Mouse (Mus musculus): ENCODE data around the gene Gm49333. TPM values are rescaled to one million over a fixed set of nuclear protein-coding genes. Genes with fewer than 3 reads are reported as not detected.
A peak's percentile ranks its signal among the peaks of the same experiment; 100 is the strongest.

Gene Gm49333
- 0.15 TPM in 1 of 2 replicates, not detected in the other for polyA plus RNA-seq (2015; fragmentation: Nextera tagmentation; extraction: Ambion mirVana)

DNA sequence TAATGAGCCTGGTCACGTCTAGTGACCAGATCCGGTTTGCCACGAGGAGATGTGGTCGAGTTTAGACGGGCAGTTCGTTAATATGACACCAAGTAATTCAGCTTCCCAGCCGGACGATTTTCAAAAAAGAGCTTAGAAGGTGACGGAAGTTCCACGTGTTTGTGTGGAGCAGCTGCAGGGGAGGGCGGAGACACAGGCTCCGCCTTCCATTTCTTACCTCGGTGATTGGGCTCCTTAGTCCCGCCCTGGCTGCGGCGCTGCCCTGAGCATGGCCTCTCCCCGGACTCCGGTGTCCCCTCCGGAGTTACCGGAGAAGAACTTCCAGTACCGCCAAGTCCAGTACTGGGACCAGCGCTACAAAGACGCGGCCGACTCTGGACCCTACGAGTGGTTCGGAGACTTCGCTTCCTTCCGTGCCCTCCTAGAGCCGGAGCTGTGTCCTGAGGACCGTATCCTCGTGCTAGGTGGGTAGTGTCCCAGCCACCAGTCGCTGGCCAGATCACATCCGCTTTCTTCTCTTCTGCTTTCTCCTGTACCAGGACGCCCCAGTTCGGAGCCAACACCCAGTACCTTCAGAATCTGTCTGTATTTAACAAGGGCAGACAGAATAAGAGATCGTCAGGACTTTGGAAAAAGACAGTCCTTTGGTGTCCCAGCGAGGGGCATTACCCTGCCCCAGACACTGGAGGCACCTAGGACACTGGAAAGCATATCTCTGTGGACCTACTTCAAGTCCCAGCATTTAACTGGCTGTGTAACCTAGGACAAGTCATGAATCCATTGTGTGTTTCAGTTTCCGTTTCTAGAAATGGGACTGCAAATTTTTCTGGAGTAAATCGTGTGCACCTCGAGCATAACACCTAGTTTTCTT lies at the start of gene Gm49333, which contains the start of the genes Eef1akmt4 and Alg3:
TSS of gene Gm49333 (plus strand) at position 254 of the 871 bp plus-strand sequence.
TSS of gene Eef1akmt4 (plus strand) at position 237 of the 871 bp plus-strand sequence.
TSS of gene Alg3 (minus strand) at position 379 of the 871 bp plus-strand sequence.
- H3K36me3 ChIP-seq: peaks cover 12% of the 10 kb centered on the region
- peak within 1 kb of the TSS; percentile 81 for H3K27ac ChIP-seq
- H3K27me3 ChIP-seq (replicated peaks): no peaks in the 10 kb centered on the region
- H3K4me2 ChIP-seq: peak within 1 kb of the TSS; percentile 83
- H3K4me1 ChIP-seq: 0 out of 2 replicates have a peak, but pooled peaks cover 11% of the 10 kb centered on the region
- 2% methylated on average over 41 of the region's 41 CpGs for WGBS
- no peaks in the 10 kb centered on the region for H3K9me3 ChIP-seq
- ATAC-seq (ENCODE audit: insufficient read depth, low FRiP score, low read depth): peak; percentile 97
- peak within 1 kb of the TSS; percentile 92 for H3K4me3 ChIP-seq (replicated peaks)
- H3K9ac ChIP-seq: peak within 1 kb of the TSS; percentile 74

- WGBS: 36% methylated on average over 1 of the region's 1 CpGs
- no peaks in the 10 kb centered on the region for H3K4me1 ChIP-seq
- H3K4me3 ChIP-seq (replicated peaks): no peak overlapping the region
- peaks cover 22% of the 10 kb centered on the region for H3K36me3 ChIP-seq
- no peaks in the 10 kb centered on the region for H3K27me3 ChIP-seq (replicated peaks)
- no peak for ATAC-seq (ENCODE audit: insufficient read depth, low FRiP score, low read depth)
- no peak overlapping the region for H3K9ac ChIP-seq
- no peak overlapping the region for H3K27ac ChIP-seq
- no peak overlapping the region for H3K4me2 ChIP-seq
- H3K9me3 ChIP-seq: no peaks in the 10 kb centered on the region
These were observed 46.3 kb upstream of the Gm49333 start for GRCm38 (mm10) chr16:20565075-20565474.

DNA sequence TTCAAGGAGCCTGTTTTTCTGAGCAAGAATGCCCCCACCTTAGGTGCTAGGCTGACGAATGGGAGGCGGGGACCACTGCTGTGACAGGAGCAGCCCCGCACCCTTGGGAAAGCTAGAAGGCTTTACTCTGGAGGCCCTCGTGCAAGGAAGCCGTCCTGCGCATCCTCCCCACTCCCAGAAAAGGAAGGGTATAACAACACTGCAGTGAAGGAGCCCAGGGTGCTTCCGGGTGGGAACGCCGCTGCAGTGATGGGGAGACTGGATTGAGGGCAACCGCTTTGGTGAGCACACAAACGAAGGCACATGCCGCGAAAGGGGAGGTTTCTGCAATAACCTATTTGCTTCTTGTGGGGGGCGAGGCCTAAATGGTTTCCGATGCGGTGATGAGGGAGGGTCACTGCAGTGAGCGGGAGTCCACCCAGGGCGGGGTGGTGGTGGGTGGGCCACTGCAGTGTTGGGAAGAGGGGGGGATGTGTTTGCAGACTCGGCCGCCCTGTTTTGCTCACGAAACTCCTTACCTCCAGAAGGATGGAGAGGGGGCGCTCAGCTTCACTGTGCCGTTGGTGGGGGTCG lies 22.0 kb upstream of the Gm49333 start, which contains the start of gene Vwa5b2:
TSS of gene Vwa5b2 (plus strand) at position 106 of the 573 bp plus-strand sequence.
- Histone ChIP-seq H3K4me1 (peaks cover 20% of the 10 kb centered on the region), H3K4me3 (replicated peaks) (peak within 1 kb of the TSS; percentile 46), H3K4me2 (peak within 1 kb of the TSS; percentile 86), H3K27me3 (replicated peaks) (peaks cover 47% of the 10 kb centered on the region), H3K27ac (no peak within 1 kb of the TSS), H3K36me3 (no peaks in the 10 kb centered on the region), H3K9ac (0 out of 2 replicates have a peak within 1 kb of the TSS, but pooled peaks have one; percentile 4), H3K9me3 (no peaks in the 10 kb centered on the region)
- ATAC-seq (ENCODE audit: insufficient read depth, low FRiP score, low read depth): peak; percentile 11; the same call in 1 of the 2 replicates
- WGBS: under 1% methylated on average over 24 of the region's 24 CpGs

- no peaks in the 10 kb centered on the region for H3K36me3 ChIP-seq
- peak overlapping the region; percentile 86 for H3K4me2 ChIP-seq
- peaks cover 48% of the 10 kb centered on the region for H3K27me3 ChIP-seq (replicated peaks)
- peak; percentile 77 for ATAC-seq (ENCODE audit: insufficient read depth, low FRiP score, low read depth)
- H3K9me3 ChIP-seq: no peaks in the 10 kb centered on the region
- peaks cover 20% of the 10 kb centered on the region for H3K4me1 ChIP-seq
- peak overlapping the region; percentile 46 for H3K4me3 ChIP-seq (replicated peaks)
- under 1% methylated on average over 39 of the region's 39 CpGs for WGBS
- H3K9ac ChIP-seq: no peak overlapping the region
- H3K27ac ChIP-seq: no peak overlapping the region
These were observed 21.3 kb upstream of the Gm49333 start for GRCm38 (mm10) chr16:20589939-20590679.

DNA sequence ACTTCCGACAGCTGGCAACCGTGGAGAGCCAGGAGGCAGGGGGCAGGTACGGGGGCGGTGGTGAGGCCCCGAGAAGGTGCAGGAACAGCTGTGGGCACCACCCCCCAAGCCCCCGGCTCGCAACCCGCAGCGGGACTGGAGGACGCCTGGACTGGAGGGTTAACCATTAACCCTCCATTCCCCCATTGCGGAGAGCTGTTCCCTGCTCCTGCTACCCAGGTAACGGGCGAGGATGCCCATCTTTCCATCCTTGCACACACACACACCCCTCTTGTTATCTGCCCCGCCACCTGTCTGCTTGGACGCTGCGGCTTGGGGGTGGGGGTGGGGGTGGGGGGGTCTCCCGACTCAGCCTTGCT lies 20.8 kb upstream of the Gm49333 start:
- H3K4me1 ChIP-seq: peaks cover 20% of the 10 kb centered on the region
- H3K36me3 ChIP-seq: no peaks in the 10 kb centered on the region
- ATAC-seq (ENCODE audit: insufficient read depth, low FRiP score, low read depth): peak; percentile 16; the same call in 1 of the 2 replicates
- H3K27ac ChIP-seq: no peak overlapping the region
- H3K27me3 ChIP-seq (replicated peaks): peaks cover 48% of the 10 kb centered on the region
- no peaks in the 10 kb centered on the region for H3K9me3 ChIP-seq
- no peak overlapping the region for H3K9ac ChIP-seq
- WGBS: 2% methylated on average over 17 of the region's 17 CpGs
- peak overlapping the region; percentile 86 for H3K4me2 ChIP-seq
- H3K4me3 ChIP-seq (replicated peaks): peak overlapping the region; percentile 46

DNA sequence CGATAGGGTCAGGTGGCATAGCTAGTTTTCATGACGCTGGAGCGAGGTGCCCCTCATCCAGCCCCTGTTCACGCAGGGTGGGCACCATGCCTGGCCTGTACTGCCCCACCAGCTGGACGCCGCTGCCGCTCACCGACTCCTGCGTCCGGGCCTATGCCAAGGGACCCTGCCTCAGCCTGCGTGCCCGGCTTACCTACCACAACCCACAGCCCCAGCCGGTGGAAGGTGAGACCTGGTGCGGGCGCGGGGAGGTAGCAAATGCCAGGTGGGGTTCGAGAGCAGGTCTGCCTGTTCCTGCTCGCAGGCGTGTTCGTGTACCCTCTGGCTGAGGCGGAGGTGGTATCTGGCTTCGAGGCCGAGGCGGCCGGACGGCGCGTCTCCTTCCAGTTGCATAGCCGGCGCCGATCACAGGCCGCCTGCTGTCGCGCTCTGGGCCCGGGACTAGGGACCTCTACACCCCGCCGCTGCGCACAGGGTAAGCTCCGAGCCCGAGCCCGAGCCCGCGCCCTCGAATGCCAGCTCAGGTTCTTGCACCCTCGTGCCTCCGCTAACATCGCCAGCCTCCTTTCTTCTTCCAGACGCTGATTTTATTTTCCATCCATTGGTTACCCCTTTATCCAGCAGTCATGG lies 20.2 kb upstream of the Gm49333 start:
- ATAC-seq (ENCODE audit: insufficient read depth, low FRiP score, low read depth): no peak
- no peaks in the 10 kb centered on the region for H3K9me3 ChIP-seq
- 5% methylated on average over 48 of the region's 48 CpGs for WGBS
- H3K4me2 ChIP-seq: peak overlapping the region; percentile 86
- no peaks in the 10 kb centered on the region for H3K36me3 ChIP-seq
- no peak overlapping the region for H3K27ac ChIP-seq
- peak overlapping the region; percentile 46; the same call in 1 of the 2 replicates for H3K4me3 ChIP-seq (replicated peaks)
- H3K27me3 ChIP-seq (replicated peaks): peaks cover 48% of the 10 kb centered on the region
- no peak overlapping the region for H3K9ac ChIP-seq
- peaks cover 20% of the 10 kb centered on the region for H3K4me1 ChIP-seq

- peaks cover 11% of the 10 kb centered on the region; the same call in 1 of the 2 replicates for H3K4me1 ChIP-seq
- no peak overlapping the region for H3K4me2 ChIP-seq
- H3K9me3 ChIP-seq: no peaks in the 10 kb centered on the region
- H3K4me3 ChIP-seq (replicated peaks): no peak overlapping the region
- ATAC-seq (ENCODE audit: insufficient read depth, low FRiP score, low read depth): peak; percentile 67
- H3K36me3 ChIP-seq: no peaks in the 10 kb centered on the region
- peaks cover 34% of the 10 kb centered on the region for H3K27me3 ChIP-seq (replicated peaks)
- H3K9ac ChIP-seq: no peak overlapping the region
- H3K27ac ChIP-seq: no peak overlapping the region
- whole genome bisulfite sequencing: 80% methylated on average over 7 of the region's 7 CpGs
These were observed 16.2 kb upstream of the Gm49333 start for GRCm38 (mm10) chr16:20595060-20595673.

- no peak for ATAC-seq (ENCODE audit: insufficient read depth, low FRiP score, low read depth)
- Histone ChIP-seq H3K27me3 (replicated peaks) (peaks cover 28% of the 10 kb centered on the region), H3K9ac (no peak overlapping the region), H3K4me3 (replicated peaks) (no peak overlapping the region), H3K36me3 (no peaks in the 10 kb centered on the region), H3K9me3 (no peaks in the 10 kb centered on the region), H3K4me2 (no peak overlapping the region), H3K27ac (no peak overlapping the region), H3K4me1 (0 out of 2 replicates have a peak, but pooled peaks cover 6% of the 10 kb centered on the region)
- 79% methylated on average over 4 of the region's 4 CpGs for WGBS
These were observed 15.7 kb upstream of the Gm49333 start for GRCm38 (mm10) chr16:20595737-20596136.

DNA sequence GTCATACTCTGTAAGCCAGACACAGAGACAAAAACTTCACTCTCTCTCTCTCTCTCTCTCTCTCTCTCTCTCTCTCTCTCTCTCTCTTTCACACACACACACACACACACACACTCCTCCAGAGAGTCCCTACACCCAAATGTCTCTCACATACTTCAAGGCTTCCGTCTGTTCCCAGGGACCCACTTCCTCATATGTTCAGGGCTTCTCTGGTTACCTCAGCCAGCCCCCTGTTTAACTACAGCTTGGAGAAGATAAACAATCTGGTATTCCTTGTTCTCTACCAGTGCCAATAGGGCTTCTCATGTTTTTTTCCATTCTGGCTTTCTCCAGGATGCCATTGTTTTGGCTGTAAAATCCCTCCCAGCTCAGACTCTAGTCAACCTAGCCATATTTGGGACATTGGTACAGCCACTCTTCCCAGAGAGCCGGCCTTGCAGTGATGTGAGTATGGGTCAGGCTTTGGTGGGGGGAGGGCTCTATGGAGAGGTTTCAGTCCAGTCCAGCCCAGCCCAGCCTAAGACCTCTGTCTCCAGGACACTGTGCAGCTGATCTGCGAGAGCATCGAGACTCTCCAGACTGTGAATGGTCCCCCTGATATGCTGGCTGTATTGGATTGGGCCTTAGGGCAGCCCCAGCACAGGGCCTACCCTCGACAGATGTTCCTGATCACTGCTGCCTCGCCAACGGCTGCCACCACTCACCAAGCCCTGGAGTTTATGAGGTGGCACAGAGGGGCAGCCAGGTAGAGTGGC lies 14.5 kb upstream of the Gm49333 start:
- H3K36me3 ChIP-seq: no peaks in the 10 kb centered on the region
- H3K9me3 ChIP-seq: no peaks in the 10 kb centered on the region
- ATAC-seq (ENCODE audit: insufficient read depth, low FRiP score, low read depth): no peak
- H3K9ac ChIP-seq: no peak overlapping the region
- H3K4me2 ChIP-seq: no peak overlapping the region
- no peaks in the 10 kb centered on the region for H3K4me1 ChIP-seq
- WGBS: 55% methylated on average over 7 of the region's 7 CpGs
- no peak overlapping the region for H3K4me3 ChIP-seq (replicated peaks)
- peaks cover 17% of the 10 kb centered on the region; the same call in 1 of the 2 replicates for H3K27me3 ChIP-seq (replicated peaks)
- H3K27ac ChIP-seq: no peak overlapping the region

DNA sequence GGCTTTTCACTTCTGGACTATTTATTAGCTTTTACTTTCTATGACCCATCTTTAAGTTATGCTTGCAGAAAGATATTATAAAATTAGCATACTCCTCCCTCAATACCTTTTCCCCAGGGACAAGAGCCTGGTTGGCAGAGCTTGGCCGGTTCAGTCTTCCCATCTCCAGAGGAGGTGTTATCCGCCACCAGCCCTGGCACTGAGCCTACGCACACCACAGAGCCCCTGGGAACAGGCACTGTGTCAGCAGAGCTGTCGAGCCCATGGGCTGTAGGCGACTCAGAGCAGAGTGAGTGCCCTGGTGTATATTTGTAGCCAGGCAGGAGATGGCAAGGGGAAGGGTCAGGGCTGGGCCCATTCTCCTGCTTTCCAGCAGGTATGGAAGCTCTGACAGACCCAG lies 10.9 kb upstream of the Gm49333 start:
- Histone ChIP-seq H3K4me2 (no peak overlapping the region), H3K4me1 (no peaks in the 10 kb centered on the region), H3K27me3 (replicated peaks) (no peaks in the 10 kb centered on the region), H3K36me3 (peaks cover 9% of the 10 kb centered on the region; the same call in 1 of the 2 replicates), H3K27ac (no peak overlapping the region), H3K9ac (no peak overlapping the region), H3K4me3 (replicated peaks) (no peak overlapping the region), H3K9me3 (no peaks in the 10 kb centered on the region)
- 75% methylated on average over 5 of the region's 5 CpGs for WGBS
- no peak for ATAC-seq (ENCODE audit: insufficient read depth, low FRiP score, low read depth)

Data from stomach, embryonic 15.5 days (tissue).